Mouse (Mus musculus) gastrocnemius, adult 2 months (tissue): ENCODE data around the gene 6030408B16Rik. TPM values are rescaled to one million over a fixed set of nuclear protein-coding genes. Genes with fewer than 3 reads are reported as not detected.

ENCODE experiments used
- DNase-seq: peaks from one replicate; pipeline ENCODE4 v3.0.0; 2022
- H3K27ac ChIP-seq: fragments of 200-600 bp; 2 replicates; pipeline ENCODE4 v1.8.1; 2022; ENCODE audit warnings: mild to moderate bottlenecking
- H3K4me3 ChIP-seq: fragments of 200-600 bp; 2 replicates; pipeline ENCODE4 v1.8.1; 2022; ENCODE audit warnings: mild to moderate bottlenecking, moderate library complexity
- CTCF ChIP-seq: fragments of 200-600 bp; IDR thresholded peaks from 2 replicates; pipeline ENCODE4 v1.8.1; 2022; ENCODE audit warnings: antibody characterized with exemption, mild to moderate bottlenecking, moderate library complexity
- intact Hi-C: fragments of 180-260 bp; cut with DNase I; formaldehyde crosslinking; loops from one replicate; pipeline ENCODE4 v1.15.1; 2025
- total RNA-seq, 2 experiments: library from RNA; stranded (reverse); gene quantifications; 2 replicates each; pipeline ENCODE4 v1.2.3; 2021

Gene 6030408B16Rik
- total RNA-seq, 2 experiments from 2014 or later, result 0.20 to 0.36 TPM

- TF ChIP-seq CTCF, result no peak
- intact Hi-C loops, result no loop called here
- peak overlapping the region; percentile 95 for H3K27ac ChIP-seq
- no peak for DNase-seq
- peak overlapping the region; percentile 86 for H3K4me3 ChIP-seq
These were observed 21.5 kb upstream of the 6030408B16Rik start for GRCm38 (mm10) chr15:101271513-101271912.

GRCm38 (mm10) chr15:101274380-101274779 is 18.6 kb upstream of the 6030408B16Rik start:
- no peak for DNase-seq
- intact Hi-C loops, result no loop called here
- Histone ChIP-seq H3K27ac (peak overlapping the region; percentile 2; the same call in 1 of the 2 replicates), H3K4me3 (no peak overlapping the region)
- TF ChIP-seq CTCF, result no peak

GRCm38 (mm10) chr15:101277351-101277899 is 15.6 kb upstream of the 6030408B16Rik start:
- H3K27ac ChIP-seq, result peak overlapping the region; percentile 86
- no peak overlapping the region for H3K4me3 ChIP-seq
- TF ChIP-seq CTCF, result no peak
- intact Hi-C loops, result no loop called here
- DNase-seq, result no peak

- DNase-seq, result peak; percentile 88
- no peak for TF ChIP-seq CTCF
- Histone ChIP-seq H3K4me3 (0 out of 2 replicates have a peak overlapping the region, but pooled peaks have one; percentile 3), H3K27ac (peak overlapping the region; percentile 86)
- intact Hi-C loops, result no loop called here
These were observed 14.4 kb upstream of the 6030408B16Rik start for GRCm38 (mm10) chr15:101278589-101278988.

- Histone ChIP-seq H3K4me3 (no peak overlapping the region), H3K27ac (peak overlapping the region; percentile 86)
- intact Hi-C loops, result no loop called here
- DNase-seq, result peak; percentile 63
- TF ChIP-seq CTCF, result no peak
These were observed 13.5 kb upstream of the 6030408B16Rik start for GRCm38 (mm10) chr15:101279430-101279999.

- intact Hi-C loops, result loop anchor here (5.0 kb wide), 1 partner anchor 60 kb away; the partner anchor contains the start of gene Grasp
- H3K27ac ChIP-seq, result peak overlapping the region; percentile 99
- no peak overlapping the region for H3K4me3 ChIP-seq
- TF ChIP-seq CTCF, result no peak
- DNase-seq, result no peak
These were observed 10.5 kb upstream of the 6030408B16Rik start for GRCm38 (mm10) chr15:101282471-101282870.

- intact Hi-C loops, result loop anchor here (1.0 to 5.0 kb wide), 2 partner anchors 43 to 61 kb away; partner anchors contain the start of gene Grasp
- Histone ChIP-seq H3K4me3 (peak overlapping the region; percentile 99), H3K27ac (peak overlapping the region; percentile 99)
- TF ChIP-seq CTCF, result peak; percentile 83
- no peak for DNase-seq
These were observed 9.7 kb upstream of the 6030408B16Rik start for GRCm38 (mm10) chr15:101283183-101283910.

- intact Hi-C loops, result loop anchor here (1.0 to 5.0 kb wide), 3 partner anchors 31 to 62 kb away; partner anchors contain the start of gene Grasp
- DNase-seq, result peak; percentile 94
- peak within 1 kb of the TSS; percentile 99 for H3K27ac ChIP-seq
- H3K4me3 ChIP-seq, result peak within 1 kb of the TSS; percentile 99
- peak; percentile 99 for TF ChIP-seq CTCF
These were observed 8.9 kb upstream of the 6030408B16Rik start, which contains the start of gene Atg101 for GRCm38 (mm10) chr15:101283911-101284750. Gene Atg101 (plus strand): TSS chr15:101284272.

- intact Hi-C loops, result no loop called here
- no peak for DNase-seq
- Histone ChIP-seq H3K27ac (peak overlapping the region; percentile 99; the same call in 1 of the 2 replicates), H3K4me3 (peak overlapping the region; percentile 17)
- TF ChIP-seq CTCF, result peak; percentile 56
These were observed 6.8 kb upstream of the 6030408B16Rik start for GRCm38 (mm10) chr15:101286129-101286770.

GRCm38 (mm10) chr15:101287361-101287760 is 5.7 kb upstream of the 6030408B16Rik start:
- DNase-seq, result no peak
- intact Hi-C loops, result no loop called here
- no peak for TF ChIP-seq CTCF
- Histone ChIP-seq H3K4me3 (no peak overlapping the region), H3K27ac (no peak overlapping the region)

- no peak for DNase-seq
- TF ChIP-seq CTCF, result no peak
- Histone ChIP-seq H3K4me3 (no peak overlapping the region), H3K27ac (no peak overlapping the region)
- intact Hi-C loops, result no loop called here
These were observed 2.7 kb upstream of the 6030408B16Rik start for GRCm38 (mm10) chr15:101290354-101290753.

- intact Hi-C loops, result no loop called here
- H3K4me3 ChIP-seq, result no peak overlapping the region
- peak overlapping the region; percentile 61 for H3K27ac ChIP-seq
- no peak for TF ChIP-seq CTCF
- DNase-seq, result peak; percentile 79
These were observed 1.0 kb upstream of the 6030408B16Rik start for GRCm38 (mm10) chr15:101292012-101292411.
